Mouse (Mus musculus) frontal cortex, adult 2 months (tissue): ENCODE data around the gene Pitpna. TPM values are rescaled to one million over a fixed set of nuclear protein-coding genes. Genes with fewer than 3 reads are reported as not detected.
A peak's percentile ranks its signal among the peaks of the same experiment; 100 is the strongest.

Experiments
- DNase-seq, 2 experiments: peaks; one replicate each; pipeline ENCODE4 v3.0.0; 2022; ENCODE audit warnings: low spot score in 1 of 2; ENCODE audit errors: extremely low spot score in 1 of 2
- polyA plus RNA-seq: library from polyadenylated mRNA; depleted of rRNA; stranded (reverse); fragments of >200 nt; gene quantifications from 2 replicates; pipeline ENCODE4 v1.2.3, GENCODE M21; 2012

Gene Pitpna
- polyA plus RNA-seq, 1 experiment = 221 TPM

GRCm38 (mm10) chr11:75655621-75656545, 68.0 kb downstream of the Pitpna start:
- DNase-seq = peak in 1 of 2 experiments; percentile 57

GRCm38 (mm10) chr11:75656621-75657590, 69.0 kb downstream of the Pitpna start:
- no peak for DNase-seq

GRCm38 (mm10) chr11:75657841-75658240, 69.9 kb downstream of the Pitpna start:
- no peak for DNase-seq

- DNase-seq = no peak
These were observed 70.4 kb downstream of the Pitpna start for GRCm38 (mm10) chr11:75658311-75658710.

GRCm38 (mm10) chr11:75658996-75659750, 71.3 kb downstream of the Pitpna start:
- DNase-seq = no peak

GRCm38 (mm10) chr11:75660081-75660590, 72.2 kb downstream of the Pitpna start:
- DNase-seq = no peak

- DNase-seq = no peak
These were observed 73.3 kb downstream of the Pitpna start for GRCm38 (mm10) chr11:75660941-75661800.

GRCm38 (mm10) chr11:75662131-75662530, 74.2 kb downstream of the Pitpna start:
- no peak for DNase-seq

- no peak for DNase-seq
These were observed 78.4 kb downstream of the Pitpna start for GRCm38 (mm10) chr11:75666296-75666695.

GRCm38 (mm10) chr11:75668621-75669020, 80.7 kb downstream of the Pitpna start:
- DNase-seq = no peak

- DNase-seq = no peak
These were observed 81.4 kb downstream of the Pitpna start for GRCm38 (mm10) chr11:75669176-75669852.

- no peak for DNase-seq
These were observed 81.9 kb downstream of the Pitpna start for GRCm38 (mm10) chr11:75669853-75670200.

GRCm38 (mm10) chr11:75671426-75672180, 83.7 kb downstream of the Pitpna start:
- no peak for DNase-seq

GRCm38 (mm10) chr11:75673411-75673810, 85.5 kb downstream of the Pitpna start:
- DNase-seq = no peak

- DNase-seq = no peak
These were observed 87.0 kb downstream of the Pitpna start for GRCm38 (mm10) chr11:75674875-75675274.

GRCm38 (mm10) chr11:75677881-75678746, 90.2 kb downstream of the Pitpna start:
- no peak for DNase-seq
